Mouse (Mus musculus): ENCODE measurements around the gene Cdca5. TPM values are rescaled to one million over a fixed set of nuclear protein-coding genes. Genes with fewer than 3 reads are reported as not detected.
"Not testable (repeated sequence)": the region's sequence is repeated elsewhere in the genome, so short reads cannot be mapped to it uniquely, and the experiment has no call there.

Cdca5 gene
- total and polyA plus RNA-seq, 3 experiments, result 14.8 to 45.0 (median 43.3) TPM

DNA sequence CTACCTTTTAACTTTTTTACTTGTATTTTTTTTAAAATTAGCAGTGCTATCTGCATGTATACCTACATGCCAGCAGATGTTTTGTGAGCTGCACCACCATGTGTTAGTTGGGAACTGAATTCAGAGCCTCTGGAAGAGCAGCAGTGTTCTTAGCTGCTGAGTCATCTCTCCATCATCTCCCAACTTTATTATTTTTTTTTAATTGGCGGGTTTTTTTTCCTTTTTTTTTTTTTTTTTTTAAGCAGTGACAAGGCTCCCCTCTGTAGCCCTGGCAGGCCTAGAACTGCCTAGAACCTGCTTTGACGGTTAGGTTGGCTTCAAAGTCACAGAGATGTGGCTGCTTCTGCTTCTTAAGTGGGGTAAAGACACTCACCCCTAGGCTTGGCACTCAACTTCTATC is 40.1 kb downstream of the Cdca5 start:
- H3K36me3 ChIP-seq (replicated peaks), result peaks cover 44% of the 10 kb centered on the region
- ATAC-seq (ENCODE audit: extremely low read depth, insufficient number of reproducible peaks, low FRiP score, poor library complexity, severe bottlenecking) (no peak), DNase-seq (ENCODE audit: low spot score) (no peak)
- H3K4me3 ChIP-seq (ENCODE audit: low read depth, low read length), result no peak overlapping the region
- H3K4me1 ChIP-seq (ENCODE audit: insufficient read depth, low read depth, low read length), result peaks cover 29% of the 10 kb centered on the region
- no peaks in the 10 kb centered on the region for H3K9me3 ChIP-seq (replicated peaks)
- no peak for TF ChIP-seq GATA2 (IDR thresholded peaks at IDR 0.05; ENCODE audit: borderline replicate concordance, low read depth, low read length)
- TF ChIP-seq CTCF (IDR thresholded peaks at IDR 0.05; ENCODE audit: low read depth, low read length), result no peak
- TF ChIP-seq GATA1 (IDR thresholded peaks at IDR 0.05; ENCODE audit: borderline replicate concordance, low read length), result no peak
- no peak for TF ChIP-seq TAL1 (conservative IDR thresholded peaks at IDR 0.05; ENCODE audit: low read depth, low read length)
- no peak for TF ChIP-seq POLR2AphosphoS5 (IDR thresholded peaks at IDR 0.05; ENCODE audit: insufficient replicate concordance, low read depth, low read length)
- H3K27me3 ChIP-seq (ENCODE audit: insufficient read depth, low read length), result no peaks in the 10 kb centered on the region

DNA sequence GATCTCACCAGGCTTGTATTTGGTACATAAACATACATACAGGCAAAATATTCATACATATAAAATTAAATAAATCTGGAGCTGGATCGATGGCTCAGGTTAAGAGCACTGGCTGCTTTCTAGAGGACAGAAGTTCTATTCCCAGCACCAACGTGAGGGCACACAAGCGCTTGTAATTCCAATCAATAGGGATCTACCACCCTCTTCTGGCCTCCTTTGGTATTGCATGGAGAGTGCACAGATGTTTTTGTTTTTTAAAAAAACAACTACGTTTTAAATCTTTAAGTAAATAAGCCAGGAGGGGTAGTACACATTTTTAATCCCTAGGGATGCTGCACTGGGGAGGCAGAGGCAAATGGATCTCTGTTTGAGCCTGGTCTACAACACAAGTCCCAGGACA is 41.5 kb downstream of the Cdca5 start:
- peaks cover 30% of the 10 kb centered on the region for H3K36me3 ChIP-seq (replicated peaks)
- TF ChIP-seq CTCF (IDR thresholded peaks at IDR 0.05; ENCODE audit: low read depth, low read length), result peak; percentile 45; the same call in 1 of the 2 replicates
- no peak for TF ChIP-seq GATA1 (IDR thresholded peaks at IDR 0.05; ENCODE audit: borderline replicate concordance, low read length)
- TF ChIP-seq TAL1 (conservative IDR thresholded peaks at IDR 0.05; ENCODE audit: low read depth, low read length), result no peak
- no peak for TF ChIP-seq GATA2 (IDR thresholded peaks at IDR 0.05; ENCODE audit: borderline replicate concordance, low read depth, low read length)
- no peak for TF ChIP-seq POLR2AphosphoS5 (IDR thresholded peaks at IDR 0.05; ENCODE audit: insufficient replicate concordance, low read depth, low read length)
- H3K9me3 ChIP-seq (replicated peaks), result no peaks in the 10 kb centered on the region
- H3K4me3 ChIP-seq (ENCODE audit: low read depth, low read length), result no peak overlapping the region
- peaks cover 37% of the 10 kb centered on the region for H3K4me1 ChIP-seq (ENCODE audit: insufficient read depth, low read depth, low read length)
- ATAC-seq (ENCODE audit: extremely low read depth, insufficient number of reproducible peaks, low FRiP score, poor library complexity, severe bottlenecking), result no peak
- no peaks in the 10 kb centered on the region for H3K27me3 ChIP-seq (ENCODE audit: insufficient read depth, low read length)
- DNase-seq (ENCODE audit: low spot score), result no peak

DNA sequence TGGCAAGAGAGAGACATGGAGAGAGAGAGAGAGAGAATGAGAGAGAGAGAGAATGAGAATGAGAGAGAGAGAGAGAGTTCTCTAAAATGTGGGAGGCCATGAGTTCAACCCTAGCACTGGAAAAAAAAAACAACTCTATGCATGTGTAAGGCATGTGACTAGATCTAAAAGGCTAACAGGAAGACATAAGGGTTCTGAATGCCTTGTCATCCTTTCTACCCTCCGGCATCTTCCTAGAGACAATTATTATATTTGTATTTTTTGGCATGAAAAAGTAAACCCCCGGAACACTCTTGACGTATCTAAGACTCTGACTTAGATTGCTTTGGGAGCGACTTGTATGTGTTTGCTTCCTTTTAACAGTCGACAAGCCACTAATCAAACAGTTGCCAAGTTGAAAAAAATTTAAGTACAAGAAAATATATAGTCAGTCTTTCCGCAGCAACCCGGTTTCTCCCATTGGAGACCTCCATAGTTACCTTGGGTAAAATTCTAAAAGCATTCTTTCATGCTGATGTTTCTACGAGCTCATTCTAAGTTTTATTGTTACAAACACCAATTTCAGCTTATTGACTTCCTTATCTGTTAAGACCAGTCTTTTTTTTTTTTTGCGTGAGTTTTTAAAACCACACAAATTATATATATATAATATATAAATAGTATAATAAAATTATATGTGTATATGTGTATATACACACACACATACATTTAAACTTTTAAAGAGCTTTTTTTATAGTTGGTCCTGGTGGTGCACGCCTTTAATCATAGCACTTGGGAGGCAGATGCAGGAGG is 42.2 kb downstream of the Cdca5 start:
- H3K9me3 ChIP-seq (replicated peaks), result no peaks in the 10 kb centered on the region
- H3K36me3 ChIP-seq (replicated peaks), result peaks cover 27% of the 10 kb centered on the region
- no peak for ATAC-seq (ENCODE audit: extremely low read depth, insufficient number of reproducible peaks, low FRiP score, poor library complexity, severe bottlenecking)
- H3K27me3 ChIP-seq (ENCODE audit: insufficient read depth, low read length), result no peaks in the 10 kb centered on the region
- H3K4me3 ChIP-seq (ENCODE audit: low read depth, low read length), result peak overlapping the region; percentile 72
- peaks cover 41% of the 10 kb centered on the region for H3K4me1 ChIP-seq (ENCODE audit: insufficient read depth, low read depth, low read length)
- DNase-seq (ENCODE audit: low spot score), result no peak
- TF ChIP-seq CTCF (IDR thresholded peaks at IDR 0.05; ENCODE audit: low read depth, low read length) (no peak), TAL1 (conservative IDR thresholded peaks at IDR 0.05; ENCODE audit: low read depth, low read length) (no peak), GATA2 (IDR thresholded peaks at IDR 0.05; ENCODE audit: borderline replicate concordance, low read depth, low read length) (no peak), GATA1 (IDR thresholded peaks at IDR 0.05; ENCODE audit: borderline replicate concordance, low read length) (no peak), POLR2AphosphoS5 (IDR thresholded peaks at IDR 0.05; ENCODE audit: insufficient replicate concordance, low read depth, low read length) (no peak)

DNA sequence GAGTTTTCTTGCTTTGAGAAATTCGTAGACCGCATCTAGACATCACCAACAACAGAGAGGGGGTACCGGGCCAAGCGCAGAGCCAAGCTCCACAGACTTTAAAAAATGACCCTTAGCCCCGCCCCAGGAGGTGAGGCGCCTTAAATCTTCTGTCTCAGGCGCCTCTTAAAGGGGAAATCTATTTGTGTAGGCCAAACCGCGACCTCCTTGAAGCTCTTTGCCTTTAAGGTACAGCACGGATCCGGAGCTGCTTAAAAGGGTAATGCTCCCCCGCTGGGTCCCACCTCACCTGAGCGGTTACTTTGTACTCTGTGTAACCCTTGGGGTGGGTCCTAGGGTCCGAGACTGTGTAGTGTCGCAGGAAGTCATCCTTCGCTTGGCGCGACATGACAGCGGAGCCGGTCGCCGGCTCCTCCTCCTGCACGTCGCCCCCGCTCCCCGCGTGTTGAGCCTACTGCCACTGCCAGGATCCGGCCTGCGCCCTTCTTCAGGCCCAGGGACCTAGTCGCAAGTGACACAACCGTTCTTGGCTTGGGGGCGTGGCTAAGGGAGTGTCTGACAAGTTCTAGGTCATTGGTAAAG is 43.1 kb downstream of the Cdca5 start, which contains the start of gene Snx15:
Gene Snx15 (minus strand): TSS at position 545 of the 582 bp plus-strand sequence.
- H3K4me1 ChIP-seq (ENCODE audit: insufficient read depth, low read depth, low read length), result peaks cover 50% of the 10 kb centered on the region
- H3K4me3 ChIP-seq (ENCODE audit: low read depth, low read length), result peak within 1 kb of the TSS; percentile 72
- no peaks in the 10 kb centered on the region for H3K27me3 ChIP-seq (ENCODE audit: insufficient read depth, low read length)
- no peak for TF ChIP-seq TAL1 (conservative IDR thresholded peaks at IDR 0.05; ENCODE audit: low read depth, low read length)
- peaks cover 20% of the 10 kb centered on the region for H3K36me3 ChIP-seq (replicated peaks)
- ATAC-seq (ENCODE audit: extremely low read depth, insufficient number of reproducible peaks, low FRiP score, poor library complexity, severe bottlenecking) (peak; percentile 83), DNase-seq (ENCODE audit: low spot score) (peak; percentile 86)
- H3K9me3 ChIP-seq (replicated peaks), result no peaks in the 10 kb centered on the region

DNA sequence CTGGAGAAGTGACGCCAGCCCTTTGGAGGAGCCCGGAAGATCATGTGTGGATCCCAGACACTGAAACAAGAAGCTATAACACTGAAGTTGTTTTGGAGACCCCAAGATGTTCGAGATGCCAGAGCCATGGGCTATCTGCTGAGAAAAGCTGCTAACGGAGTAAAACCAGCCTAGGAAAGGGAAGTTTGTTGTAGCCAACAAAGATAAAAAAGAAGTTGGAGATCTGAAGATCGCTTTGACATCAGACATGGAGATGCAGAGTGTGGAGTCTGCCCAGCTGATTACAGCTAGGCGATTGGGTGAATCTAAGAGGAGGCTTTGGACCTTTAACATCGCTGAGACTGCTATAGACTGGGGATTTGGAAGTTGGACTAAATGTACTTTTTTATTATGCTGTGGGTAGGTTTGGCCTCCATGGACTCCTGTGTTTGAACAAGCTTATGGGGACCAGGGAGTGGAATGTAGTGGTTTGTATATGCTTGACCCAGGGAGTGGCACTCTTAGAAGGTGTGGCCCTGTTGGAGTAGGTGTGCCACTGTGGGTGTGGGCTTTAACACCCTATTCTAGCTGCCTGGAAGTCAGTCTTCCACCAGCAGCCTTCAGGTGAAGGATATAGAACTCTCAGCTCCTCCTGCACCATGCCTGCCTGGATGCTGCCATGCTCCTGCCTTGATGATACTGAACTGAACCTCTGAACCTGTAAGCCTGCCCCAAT is 45.8 kb downstream of the Cdca5 start:
- ATAC-seq (ENCODE audit: extremely low read depth, insufficient number of reproducible peaks, low FRiP score, poor library complexity, severe bottlenecking); H3K4me3 ChIP-seq (ENCODE audit: low read depth, low read length); H3K9me3 ChIP-seq (replicated peaks); DNase-seq (ENCODE audit: low spot score); H3K27me3 ChIP-seq (ENCODE audit: insufficient read depth, low read length): not testable (repeated sequence)
- H3K36me3 ChIP-seq (replicated peaks), result peaks cover 30% of the 10 kb centered on the region
- H3K4me1 ChIP-seq (ENCODE audit: insufficient read depth, low read depth, low read length), result peaks cover 54% of the 10 kb centered on the region

DNA sequence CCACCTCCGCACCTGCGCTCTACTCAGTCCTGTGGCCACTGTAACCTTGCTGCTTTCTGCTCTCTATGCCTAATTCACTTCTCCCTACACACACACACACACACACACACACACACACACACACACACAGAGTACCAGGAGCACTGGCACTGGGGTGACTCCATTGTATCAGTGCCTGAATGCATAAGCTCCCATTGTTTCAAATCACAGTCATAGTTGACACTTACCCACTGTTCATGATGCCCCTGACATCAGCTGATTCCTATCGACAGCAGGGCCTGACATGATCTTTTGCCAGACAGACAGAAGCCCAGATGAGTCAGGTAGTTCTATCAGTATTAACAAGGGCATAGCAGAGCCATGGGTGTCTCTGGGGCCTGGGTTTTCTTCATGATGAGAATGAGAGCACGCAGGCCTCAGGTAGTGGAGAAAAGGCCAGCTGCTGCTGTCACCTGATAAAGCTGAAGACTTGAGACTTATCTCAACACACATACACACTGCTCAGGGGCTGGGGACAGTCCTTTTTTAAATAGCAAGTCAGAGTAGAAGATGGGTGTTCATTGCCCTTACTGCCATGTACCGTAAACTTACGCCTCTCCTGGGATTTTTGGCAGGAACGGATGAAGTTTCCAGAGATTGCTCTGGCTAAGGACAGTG is 47.5 kb downstream of the Cdca5 start:
- Histone ChIP-seq H3K4me1 (ENCODE audit: insufficient read depth, low read depth, low read length) (peaks cover 47% of the 10 kb centered on the region), H3K9me3 (replicated peaks) (no peaks in the 10 kb centered on the region), H3K4me3 (ENCODE audit: low read depth, low read length) (no peak overlapping the region), H3K27me3 (ENCODE audit: insufficient read depth, low read length) (no peaks in the 10 kb centered on the region), H3K36me3 (replicated peaks) (peaks cover 45% of the 10 kb centered on the region)
- TF ChIP-seq POLR2AphosphoS5 (IDR thresholded peaks at IDR 0.05; ENCODE audit: insufficient replicate concordance, low read depth, low read length), result no peak
- peak; percentile 30; the same call in 1 of the 2 replicates for TF ChIP-seq TAL1 (conservative IDR thresholded peaks at IDR 0.05; ENCODE audit: low read depth, low read length)
- TF ChIP-seq CTCF (IDR thresholded peaks at IDR 0.05; ENCODE audit: low read depth, low read length), result no peak
- DNase-seq (ENCODE audit: low spot score), result no peak
- ATAC-seq (ENCODE audit: extremely low read depth, insufficient number of reproducible peaks, low FRiP score, poor library complexity, severe bottlenecking), result no peak

DNA sequence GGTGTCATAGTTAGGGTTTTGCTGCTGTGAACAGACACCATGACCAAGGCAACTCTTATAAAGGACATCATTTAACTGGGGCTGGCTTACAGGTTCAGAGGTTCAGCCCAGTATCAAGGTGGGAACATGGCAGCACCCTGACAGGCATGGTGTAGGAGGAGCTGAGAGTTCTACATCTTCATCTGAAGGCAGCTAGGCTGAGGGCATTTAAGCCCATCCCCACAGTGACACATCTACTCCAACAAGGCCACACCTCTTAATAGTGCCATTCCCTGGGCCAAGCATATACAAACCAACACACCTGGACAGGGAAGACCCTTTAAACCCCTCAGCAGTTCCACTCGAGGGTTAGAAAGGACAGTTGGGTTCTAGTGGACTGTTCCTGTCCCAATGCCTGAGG is 48.4 kb downstream of the Cdca5 start:
- not testable (repeated sequence) for H3K9me3 ChIP-seq (replicated peaks); H3K27me3 ChIP-seq (ENCODE audit: insufficient read depth, low read length); H3K4me3 ChIP-seq (ENCODE audit: low read depth, low read length); DNase-seq (ENCODE audit: low spot score); ATAC-seq (ENCODE audit: extremely low read depth, insufficient number of reproducible peaks, low FRiP score, poor library complexity, severe bottlenecking)
- H3K4me1 ChIP-seq (ENCODE audit: insufficient read depth, low read depth, low read length), result peaks cover 47% of the 10 kb centered on the region
- H3K36me3 ChIP-seq (replicated peaks), result peaks cover 53% of the 10 kb centered on the region
